Mouse (Mus musculus) brain, embryonic 18.5 days (tissue): ENCODE data around the gene Lrrc42.
A peak's percentile ranks its signal among the peaks of the same experiment; 100 is the strongest.

Experiments used
- DNase-seq: peaks from one replicate; pipeline ENCODE4 v3.0.0-alpha.2; 2012; ENCODE audit warnings: low read depth, low spot score

Gene Lrrc42

GRCm38 (mm10) chr4:107253125-107254091 is at the start of gene Lrrc42, which contains the start of gene Hspb11:
TSS of gene Lrrc42 (minus strand) at chr4:107253532.
TSS of gene Hspb11 (plus strand) at chr4:107253593.
- peak; percentile 90 for DNase-seq

- no peak for DNase-seq
Measured at GRCm38 (mm10) chr4:107302832-107303231, 49.5 kb upstream of the Lrrc42 start.

DNA sequence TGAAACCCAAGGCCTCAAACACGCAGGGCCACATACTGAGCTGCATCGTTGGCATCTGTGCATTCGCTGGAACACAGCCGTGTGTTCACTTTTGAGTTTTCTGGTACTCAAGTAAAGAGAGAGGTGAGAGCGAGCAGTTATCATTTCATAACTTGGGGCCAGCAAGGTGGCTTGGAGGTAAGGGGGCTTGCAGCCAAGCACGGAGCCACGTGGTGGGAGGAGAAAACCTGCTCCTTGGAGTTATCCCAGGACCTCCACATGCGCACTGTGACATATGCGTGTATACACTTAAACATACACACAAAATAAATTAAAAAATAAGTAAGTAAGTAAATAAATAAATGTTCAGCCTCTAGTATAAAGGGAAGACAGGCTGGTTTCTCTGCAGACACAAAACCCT is 48.9 kb upstream of the Lrrc42 start:
- no peak for DNase-seq

GRCm38 (mm10) chr4:107300902-107301555 is 47.7 kb upstream of the Lrrc42 start:
- no peak for DNase-seq

DNA sequence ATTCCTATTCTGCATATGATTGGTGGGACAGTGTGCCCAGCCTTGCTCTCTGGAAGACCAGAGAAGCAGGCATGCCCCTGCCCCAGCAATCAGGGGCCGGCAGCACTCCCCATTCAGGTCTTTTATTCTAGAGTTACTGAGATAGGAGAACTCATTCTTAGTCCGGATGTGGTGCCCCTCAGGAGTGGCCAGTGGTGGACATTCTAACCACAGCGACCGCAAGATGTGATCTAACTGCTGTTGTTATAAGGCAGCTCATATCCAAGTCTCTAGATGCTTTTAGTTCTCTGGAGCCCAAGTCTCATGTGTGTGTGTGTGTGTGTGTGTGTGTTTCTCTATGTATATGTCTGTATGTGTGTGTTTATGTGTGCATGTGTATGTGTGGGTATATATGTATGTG is 47.0 kb upstream of the Lrrc42 start:
- no peak for DNase-seq

GRCm38 (mm10) chr4:107299779-107300340 is 46.5 kb upstream of the Lrrc42 start:
- DNase-seq, result no peak

- no peak for DNase-seq
Measured at GRCm38 (mm10) chr4:107298071-107298606, 44.8 kb upstream of the Lrrc42 start.

DNA sequence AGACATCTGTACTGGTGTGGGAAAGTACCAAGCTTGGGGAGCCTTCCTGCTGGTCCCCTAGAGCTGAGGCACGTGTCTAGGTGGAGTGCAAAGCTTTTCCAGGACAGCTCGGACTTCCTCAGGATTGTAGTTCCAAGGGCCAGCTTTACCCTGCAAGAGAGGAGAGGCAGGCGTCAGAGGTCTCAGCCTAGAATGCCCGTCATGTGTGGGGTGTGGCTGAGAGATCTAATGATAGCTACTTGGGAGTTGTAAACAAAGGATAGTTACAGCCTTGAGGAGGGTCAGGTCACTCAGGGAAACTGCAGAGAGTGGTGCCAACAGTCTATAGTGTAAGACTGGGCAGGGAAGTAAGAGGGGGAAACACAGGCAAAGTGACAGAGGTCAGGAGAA is 38.9 kb upstream of the Lrrc42 start:
- no peak for DNase-seq

DNA sequence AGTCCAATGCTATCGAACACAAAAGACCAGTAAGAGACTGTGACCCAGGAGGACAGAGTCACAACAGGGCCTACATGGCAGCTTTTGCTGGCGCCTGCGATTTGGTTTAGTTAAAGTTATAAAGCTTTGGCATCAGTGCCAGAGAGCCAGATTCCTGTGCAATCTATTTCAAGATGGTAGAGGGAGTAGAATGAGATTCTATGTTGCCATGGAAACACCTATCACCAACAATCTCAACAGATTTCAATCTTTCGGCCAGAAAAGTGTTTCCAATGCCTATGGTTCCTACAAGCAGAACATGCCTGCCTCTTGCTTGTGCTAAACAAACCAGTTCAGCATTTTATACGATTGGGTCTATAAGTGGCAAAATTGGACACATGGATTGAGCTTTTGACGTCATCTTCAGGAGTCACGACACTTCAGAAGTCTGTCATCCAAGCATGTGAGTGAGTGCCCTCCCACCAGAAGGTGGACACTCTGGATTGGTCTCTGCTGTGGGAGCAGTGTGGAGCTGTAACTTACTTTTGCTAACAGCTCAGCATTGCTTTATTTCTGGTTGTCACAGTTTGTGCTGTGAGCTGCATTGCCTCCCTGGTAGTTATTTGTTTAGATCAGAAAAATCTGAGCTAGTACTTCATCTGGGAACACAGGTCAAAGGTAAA is 38.4 kb upstream of the Lrrc42 start:
- DNase-seq, result peak; percentile 43

DNA sequence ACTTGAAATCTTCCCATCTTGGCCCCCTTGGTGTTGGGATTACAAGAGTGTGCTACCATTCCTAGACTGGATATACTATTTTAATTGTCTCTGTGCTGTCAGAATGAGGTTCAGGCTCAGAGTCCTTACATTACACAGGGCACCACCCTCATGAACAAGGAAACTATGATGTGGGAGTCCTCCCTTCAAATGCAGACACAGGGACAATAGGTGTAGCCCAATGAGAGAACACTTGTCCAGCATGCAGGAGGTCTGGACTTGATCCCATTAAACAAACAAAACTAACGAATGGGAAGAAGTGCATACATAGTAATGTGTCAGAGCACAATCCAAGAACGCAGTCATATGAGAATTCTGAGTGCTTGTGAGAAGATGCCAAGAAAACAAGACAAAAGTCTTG is 34.2 kb upstream of the Lrrc42 start:
- DNase-seq, result no peak

- DNase-seq, result no peak
Measured at GRCm38 (mm10) chr4:107286386-107286785, 33.1 kb upstream of the Lrrc42 start.

DNA sequence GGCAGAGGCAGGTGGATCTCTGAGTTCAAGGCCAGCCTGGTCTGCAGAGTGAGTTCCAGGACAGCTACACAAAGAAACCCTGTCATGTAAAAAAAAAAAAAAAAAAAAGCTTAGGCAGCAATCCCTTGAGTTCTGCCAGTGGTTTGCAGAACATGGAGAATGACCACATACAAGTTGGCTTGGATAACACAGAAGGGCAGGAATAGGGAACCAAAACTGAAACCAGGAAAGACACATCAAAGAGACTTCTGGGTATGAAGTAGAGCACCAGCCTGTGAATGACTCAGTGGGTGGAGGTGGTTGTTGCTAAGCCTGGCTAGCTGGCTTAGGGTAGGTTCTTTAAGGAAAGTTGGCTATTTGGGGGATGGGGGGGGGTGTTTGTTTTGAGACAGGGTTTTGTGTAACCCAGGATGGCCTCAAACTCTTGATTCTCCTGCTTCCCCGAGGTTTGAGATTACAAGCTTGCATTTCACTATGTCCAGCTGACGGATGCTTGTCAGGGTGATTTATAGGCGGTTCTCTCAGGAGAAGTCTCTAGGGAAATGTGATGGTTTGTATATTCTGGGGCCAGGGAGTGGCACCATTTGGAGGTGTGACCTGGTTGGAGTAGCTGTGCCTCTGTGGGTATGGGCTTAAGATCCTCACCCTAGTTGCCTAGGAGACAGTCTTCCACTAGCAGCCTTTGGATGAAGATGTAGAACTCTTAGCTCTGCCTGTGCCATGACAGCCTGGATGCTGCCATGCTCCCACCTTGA is 32.3 kb upstream of the Lrrc42 start:
- no peak for DNase-seq

GRCm38 (mm10) chr4:107280843-107281475 is 27.6 kb upstream of the Lrrc42 start:
- no peak for DNase-seq

DNA sequence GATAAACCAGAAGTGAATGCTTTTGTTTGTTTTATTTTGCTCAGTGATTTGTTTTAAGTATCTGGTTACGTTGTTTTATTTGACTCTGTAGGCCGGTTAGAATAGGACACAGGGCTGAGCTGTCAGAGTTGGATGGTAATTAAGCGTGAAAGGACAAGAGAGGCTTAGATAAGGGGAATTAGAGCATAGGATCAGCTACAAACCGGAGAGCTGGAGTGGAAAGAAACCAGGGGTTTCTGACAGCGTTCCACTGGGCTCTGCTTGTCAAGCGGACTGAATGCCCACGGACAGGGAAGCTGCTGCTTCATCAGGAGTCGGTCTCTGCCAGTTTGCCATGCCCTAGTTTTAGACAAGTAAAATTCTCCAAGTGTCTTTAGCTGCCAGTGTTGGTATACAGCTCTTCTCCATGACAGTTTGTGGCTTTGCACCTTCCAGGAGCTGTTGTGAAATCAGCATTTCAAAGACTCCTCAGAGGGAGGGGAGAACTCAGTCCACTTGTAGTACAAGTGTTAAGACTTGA is 24.9 kb upstream of the Lrrc42 start:
- peak; percentile 2 for DNase-seq

- DNase-seq, result no peak
Measured at GRCm38 (mm10) chr4:107274511-107274910, 21.2 kb upstream of the Lrrc42 start.

DNA sequence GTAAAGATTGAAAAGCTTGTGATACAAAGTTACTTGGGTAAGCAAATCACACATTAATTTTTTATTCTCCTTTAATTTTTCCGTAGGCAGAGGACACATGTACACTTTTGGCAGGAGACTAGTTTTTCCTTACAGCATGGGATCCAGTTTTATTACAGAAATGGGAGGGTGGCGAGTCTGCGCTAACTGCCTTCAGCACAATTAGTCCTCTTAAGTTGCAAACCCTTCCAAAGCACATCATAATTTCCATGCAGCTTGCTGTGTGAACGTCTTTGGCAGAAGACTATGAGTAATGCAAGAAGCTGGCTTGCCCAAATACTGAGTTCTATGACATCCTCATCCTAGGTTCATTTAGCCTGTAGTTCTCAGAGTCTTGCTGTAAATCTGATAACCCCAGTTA is 20.4 kb upstream of the Lrrc42 start:
- no peak for DNase-seq

DNA sequence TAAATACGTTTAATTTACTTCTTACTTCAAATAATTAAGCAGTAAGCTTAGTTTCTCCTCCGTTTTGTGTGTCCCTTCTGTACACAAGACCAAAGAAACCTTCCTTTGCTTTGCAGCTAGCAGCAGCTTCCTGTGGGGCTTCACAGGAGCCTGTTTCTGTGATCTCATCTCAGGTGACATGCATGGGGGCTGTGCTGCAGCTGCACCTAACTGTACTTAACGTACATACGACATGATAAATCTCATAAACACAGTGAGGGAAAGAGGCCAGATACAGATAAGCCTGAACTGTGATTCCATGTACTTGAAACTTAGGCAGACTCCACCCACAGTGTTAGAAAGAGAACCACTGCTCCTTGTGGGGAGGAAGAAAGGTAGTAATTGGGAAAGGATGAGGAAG is 6.7 kb upstream of the Lrrc42 start:
- no peak for DNase-seq

GRCm38 (mm10) chr4:107254414-107254813 is 1.1 kb upstream of the Lrrc42 start:
- DNase-seq, result no peak

GRCm38 (mm10) chr4:107252522-107252921 is 810 bp downstream of the Lrrc42 start:
- DNase-seq, result no peak

DNA sequence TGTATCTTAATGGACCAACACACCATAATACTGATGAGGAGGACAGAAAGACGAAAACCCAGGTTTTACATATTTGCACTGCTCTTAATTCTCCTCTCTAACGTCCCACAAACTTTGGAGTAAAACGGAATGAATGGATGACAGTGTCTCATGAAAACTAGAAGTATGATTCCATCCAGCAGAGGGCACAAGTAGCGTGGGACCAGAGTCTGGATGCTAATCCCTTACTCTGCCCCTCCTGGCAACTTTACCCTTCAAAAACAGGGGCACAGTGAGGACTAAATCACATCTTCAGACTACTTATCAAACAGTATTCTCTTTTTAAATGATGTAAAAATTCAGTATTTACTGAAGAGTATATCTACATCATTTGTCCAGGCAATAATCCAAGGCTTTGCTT is 2.8 kb downstream of the Lrrc42 start:
- no peak for DNase-seq
